Mouse (Mus musculus): ENCODE measurements around the gene C2cd2.

DNA sequence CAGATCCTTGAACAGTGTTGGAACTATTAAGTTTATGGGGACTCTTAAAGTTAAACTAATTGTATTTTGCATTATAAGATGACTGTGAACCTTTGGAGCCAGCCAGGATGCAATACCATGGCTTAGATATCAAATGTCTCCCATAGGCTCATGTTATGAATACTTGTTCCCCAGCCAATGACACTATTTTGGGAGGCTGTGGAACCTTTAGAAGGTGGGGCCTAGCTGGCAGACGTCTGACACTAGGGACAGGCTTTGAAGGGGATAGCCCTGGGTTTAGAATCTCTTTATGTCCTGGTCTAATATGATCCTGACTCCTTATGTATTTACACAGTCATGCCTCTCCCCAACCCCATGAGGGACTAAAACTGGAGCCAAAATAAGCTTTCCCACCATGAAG lies 88.0 kb downstream of the C2cd2 start:
- TF ChIP-seq POLR2A (IDR thresholded peaks at IDR 0.05; ENCODE audit: low read depth, low read length) (no peak), CTCF (conservative IDR thresholded peaks at IDR 0.05; ENCODE audit: insufficient read depth, insufficient read length, low read depth, low read length) (no peak)
